Mouse (Mus musculus): ENCODE measurements around the gene Trio. TPM values are rescaled to one million over a fixed set of nuclear protein-coding genes. Genes with fewer than 3 reads are reported as not detected.

Gene Trio
- polyA plus RNA-seq, 3 experiments from 2014 or later = 3.1 to 9.4 (median 9.0) TPM

- ATAC-seq = no peak
Observed at GRCm38 (mm10) chr15:28035601-28036000, 10.0 kb upstream of the Trio start.

- ATAC-seq = no peak
Observed at GRCm38 (mm10) chr15:28034636-28035035, 9.0 kb upstream of the Trio start.

- ATAC-seq = no peak
Observed at GRCm38 (mm10) chr15:28029371-28029770, 3.7 kb upstream of the Trio start.

- no peak for ATAC-seq
Observed at GRCm38 (mm10) chr15:28028542-28028941, 2.9 kb upstream of the Trio start.

GRCm38 (mm10) chr15:28026167-28026481 lies 476 bp upstream of the Trio start:
- peak; percentile 47 for ATAC-seq

GRCm38 (mm10) chr15:28024965-28025338 lies 696 bp downstream of the Trio start:
- peak; percentile 41 for ATAC-seq

- peak; percentile 4 for ATAC-seq
Observed at GRCm38 (mm10) chr15:28024031-28024964, 1.4 kb downstream of the Trio start.

GRCm38 (mm10) chr15:28021591-28022209 lies 3.9 kb downstream of the Trio start:
- no peak for ATAC-seq

- ATAC-seq = no peak
Observed at GRCm38 (mm10) chr15:28019393-28020070, 6.1 kb downstream of the Trio start.

GRCm38 (mm10) chr15:28007516-28007915 lies 18.1 kb downstream of the Trio start:
- no peak for ATAC-seq

- ATAC-seq = no peak
Observed at GRCm38 (mm10) chr15:28004192-28004767, 21.4 kb downstream of the Trio start.

- no peak for ATAC-seq
Observed at GRCm38 (mm10) chr15:28002515-28002914, 23.1 kb downstream of the Trio start.

- peak; percentile 46 for ATAC-seq
Observed at GRCm38 (mm10) chr15:28001299-28001698, 24.3 kb downstream of the Trio start.

- ATAC-seq = no peak
Observed at GRCm38 (mm10) chr15:27998621-27999359, 26.9 kb downstream of the Trio start.

GRCm38 (mm10) chr15:27997917-27998316 lies 27.7 kb downstream of the Trio start:
- no peak for ATAC-seq

- no peak for ATAC-seq
Observed at GRCm38 (mm10) chr15:27997391-27997841, 28.2 kb downstream of the Trio start.

GRCm38 (mm10) chr15:27996750-27997149 lies 28.9 kb downstream of the Trio start:
- ATAC-seq = no peak

GRCm38 (mm10) chr15:27995421-27995820 lies 30.2 kb downstream of the Trio start:
- ATAC-seq = no peak

GRCm38 (mm10) chr15:27994870-27995269 lies 30.8 kb downstream of the Trio start:
- ATAC-seq = no peak

- ATAC-seq = no peak
Observed at GRCm38 (mm10) chr15:27993528-27993927, 32.1 kb downstream of the Trio start.

GRCm38 (mm10) chr15:27992596-27992995 lies 33.1 kb downstream of the Trio start:
- ATAC-seq = no peak

- ATAC-seq = no peak
Observed at GRCm38 (mm10) chr15:27991892-27992593, 33.6 kb downstream of the Trio start.
